Mouse (Mus musculus): ENCODE measurements around the gene Prl7a2.

Gene Prl7a2

GRCm38 (mm10) chr13:27667936-27668335 lies at the start of gene Prl7a2:
Gene Prl7a2 (minus strand): TSS chr13:27668036.
- WGBS: 88% methylated on average over 4 of the region's 4 CpGs

GRCm38 (mm10) chr13:27716636-27717035 lies 48.8 kb upstream of the Prl7a2 start, which contains the start of gene Prl7d1:
Gene Prl7d1 (minus strand): TSS chr13:27716736.
- 94% methylated on average over 5 of the region's 5 CpGs for WGBS

GRCm38 (mm10) chr13:27706521-27706920 lies 38.7 kb upstream of the Prl7a2 start:
- WGBS: 85% methylated on average over 2 of the region's 2 CpGs

- WGBS: 79% methylated on average over 2 of the region's 2 CpGs
Measured at GRCm38 (mm10) chr13:27660747-27661146, 7.1 kb downstream of the Prl7a2 start.

GRCm38 (mm10) chr13:27642393-27642792 lies 25.4 kb downstream of the Prl7a2 start, which contains the start of gene Prl7a1:
Gene Prl7a1 (minus strand): TSS chr13:27642493.
- WGBS: 96% methylated on average over 3 of the region's 3 CpGs

GRCm38 (mm10) chr13:27610482-27610881 lies 57.4 kb downstream of the Prl7a2 start, which contains the start of gene Prl7b1:
Gene Prl7b1 (minus strand): TSS chr13:27610582.
- 87% methylated on average over 4 of the region's 4 CpGs for WGBS

Data from cerebral cortex, adult 2 months (tissue).